Mouse (Mus musculus) erythroblast, embryonic 14.5 days (primary cell): ENCODE data around the gene Nr2c1.

ENCODE experiments used
- GATA1 ChIP-seq: IDR thresholded peaks from 2 replicates; pipeline ENCODE4 v1.6.1; 2012; ENCODE audit warnings: low read length, inconsistent platforms, mixed read lengths
- TAL1 ChIP-seq: IDR thresholded peaks from 3 replicates; pipeline ENCODE4 v1.6.1; 2012; ENCODE audit warnings: low read length, inconsistent platforms, mixed read lengths

DNA sequence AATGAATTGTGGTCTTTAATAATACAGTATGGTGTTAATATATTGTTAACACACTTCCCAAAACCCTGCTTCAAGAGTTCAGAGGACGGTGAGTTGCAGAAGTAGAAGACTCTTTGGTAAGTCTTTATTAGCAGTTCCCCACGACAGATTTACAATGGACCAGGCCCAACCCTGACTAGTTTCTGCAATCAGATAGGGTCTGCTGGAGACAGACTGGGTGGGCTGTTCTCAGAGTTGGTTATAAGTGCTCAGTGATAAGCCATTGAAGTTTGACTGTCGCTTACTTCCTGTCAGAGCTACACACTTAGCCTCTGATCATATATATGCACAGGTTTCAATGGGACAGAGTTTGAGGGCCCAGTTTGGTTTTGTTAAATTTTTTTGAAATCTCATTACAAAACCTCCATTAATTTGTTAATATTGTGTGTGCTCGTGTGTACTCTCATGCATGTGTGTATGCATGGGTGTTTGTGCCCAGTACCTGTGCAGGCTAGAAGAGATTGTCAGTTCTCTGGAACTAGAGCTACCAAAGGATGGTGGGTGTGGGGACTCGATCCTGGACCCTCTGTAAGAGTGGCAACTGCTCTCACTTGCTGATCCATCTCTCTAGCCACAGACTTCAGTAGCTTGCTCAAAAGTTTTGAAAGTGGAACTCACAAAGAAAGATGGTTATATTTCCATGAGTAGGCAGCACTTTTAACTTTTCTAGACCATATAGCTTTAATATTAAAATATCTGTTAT is 16.5 kb downstream of the Nr2c1 start:
- TF ChIP-seq GATA1 (0 out of 2 replicates have a peak, but pooled peaks have one; percentile 12), TAL1 (no peak)
